12 mouse cellular contexts compared by ENCODE assay signal in the genomic region with DNA sequence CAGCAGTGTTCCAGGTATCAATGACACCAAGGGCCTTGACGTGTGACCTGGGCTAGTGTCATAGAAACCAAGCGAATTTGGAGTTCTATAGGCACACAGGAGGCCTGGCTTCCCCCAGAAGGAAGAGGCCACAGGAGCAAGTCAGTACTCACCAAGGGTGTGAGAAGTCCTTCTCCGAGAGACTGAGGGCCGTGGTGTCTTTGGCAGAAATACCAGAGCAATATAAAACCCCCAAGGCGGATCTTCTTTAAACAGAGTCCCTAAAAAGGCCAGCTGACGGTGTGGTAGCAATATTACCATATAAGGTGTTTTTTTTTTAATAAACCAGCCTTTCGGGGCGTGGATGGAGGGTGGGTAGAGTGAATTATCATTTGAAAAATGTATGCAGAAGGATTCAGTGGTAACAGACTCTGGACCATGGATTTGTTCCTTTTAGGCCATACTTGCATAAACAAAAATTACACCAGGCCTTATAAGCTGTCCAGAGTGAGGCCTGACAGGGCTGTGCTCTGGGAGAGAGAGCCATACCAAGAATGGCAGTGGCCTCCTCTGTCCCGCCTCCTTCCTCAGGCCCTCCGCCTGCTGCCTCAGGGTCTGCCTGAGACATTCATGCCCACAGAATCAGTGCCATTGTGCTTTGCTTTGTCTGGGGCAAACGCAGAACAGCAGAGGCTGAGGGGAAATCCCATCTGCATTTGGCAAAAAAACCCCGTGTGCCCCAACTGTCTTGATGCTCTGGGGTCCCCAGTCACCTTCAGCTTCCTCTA. TPM values are rescaled to one million over a fixed set of nuclear protein-coding genes. Genes with fewer than 3 reads are reported as not detected.
A peak's percentile ranks its signal among the peaks of the same experiment; 100 is the strongest.
DNase-seq lines count a peak whose midpoint lies in the region; ATAC-seq and TF ChIP-seq lines count a peak whose summit lies in the region.
"Had no signal": no experiment of that assay in that cellular context is flagged by ENCODE, and none has a peak within 500 bp of the region (broad histone marks: within the 10 kb centered on the region; RNA-seq: fewer than 3 reads in every experiment).

Actg2 (minus strand) TSS at position 238 of the 767 bp plus-strand sequence.

- H3K27ac ChIP-seq in lung, embryonic 16.5 days (ENCODE audit: low read length) = peak within 1 kb of the TSS; percentile 58
- H3K27ac ChIP-seq in heart, postnatal 0 days (ENCODE audit: low read depth) = peak within 1 kb of the TSS; percentile 0; the same call in 1 of the 2 replicates
- H3K27ac ChIP-seq: forebrain, embryonic 13.5 days had no signal

- WGBS in lung, embryonic 16.5 days = 57% methylated on average over 12 of the region's 12 CpGs
- WGBS in heart, postnatal 0 days = 70% methylated on average over 12 of the region's 12 CpGs

- intact Hi-C loops in left cerebral cortex, postnatal 36 days (cut with DNase I) = no loop called here

- TF ChIP-seq CTCF in heart, postnatal 0 days (IDR thresholded peaks at IDR 0.05; ENCODE audit: low read depth) = no peak

- 0 out of 2 replicates have a peak within 1 kb of the TSS, but pooled peaks have one; percentile 4 for H3K9ac ChIP-seq in lung, embryonic 16.5 days (ENCODE audit: low read length)
- no peak within 1 kb of the TSS for H3K9ac ChIP-seq in heart, postnatal 0 days (replicated peaks; ENCODE audit: low read depth, low read length)
- H3K9ac ChIP-seq: forebrain, embryonic 13.5 days had no signal

- H3K4me3 ChIP-seq in lung, embryonic 16.5 days (ENCODE audit: low read length) = peak within 1 kb of the TSS; percentile 1
- H3K4me3 ChIP-seq in heart, postnatal 0 days (ENCODE audit: low read depth, low read length) = no peak within 1 kb of the TSS
- H3K4me3 ChIP-seq: forebrain, embryonic 13.5 days had no signal

- no peaks in the 10 kb centered on the region; the same call in 1 of the 2 replicates for H3K27me3 ChIP-seq in lung, embryonic 16.5 days (ENCODE audit: control insufficient read depth, insufficient read depth, low read depth, low read length)
- H3K27me3 ChIP-seq in heart, postnatal 0 days (ENCODE audit: control insufficient read depth, insufficient read depth, low read length) = no peaks in the 10 kb centered on the region
- H3K27me3 ChIP-seq: forebrain, embryonic 13.5 days had no signal

- H3K36me3 ChIP-seq in lung, embryonic 16.5 days (ENCODE audit: control insufficient read depth, insufficient read depth, low read length) = no peaks in the 10 kb centered on the region
- H3K36me3 ChIP-seq in heart, postnatal 0 days (replicated peaks; ENCODE audit: control insufficient read depth, insufficient read depth, low read length) = no peaks in the 10 kb centered on the region

- DNase-seq in gastrocnemius, postnatal 4 days (ENCODE audit: low spot score in 2 of 2) = no peak
- no peak for DNase-seq in gastrocnemius, adult 8-10 months (ENCODE audit: low spot score in 2 of 2)
- DNase-seq in lung, postnatal 25 days (ENCODE audit: low spot score) = no peak
- no peak for DNase-seq in heart, postnatal 0 days (ENCODE audit: low spot score)
- peak; percentile 26 to 55 for DNase-seq in lung, postnatal 4 days
- DNase-seq in left cerebral cortex, postnatal 36 days (ENCODE audit: low spot score in 2 of 2) = no peak
- DNase-seq in kidney, postnatal 36 days = no peak
- DNase-seq: cerebellum, adult 8-10 months; retina, postnatal 1 day had no signal

- 0 out of 2 replicates have a peak, but pooled peaks cover 2% of the 10 kb centered on the region for H3K4me1 ChIP-seq in lung, embryonic 16.5 days (replicated peaks; ENCODE audit: control insufficient read depth, insufficient read depth, low read length)
- H3K4me1 ChIP-seq in heart, postnatal 0 days (ENCODE audit: control insufficient read depth, insufficient read depth) = 0 out of 2 replicates have a peak, but pooled peaks cover 5% of the 10 kb centered on the region
- H3K4me1 ChIP-seq: forebrain, embryonic 13.5 days had no signal

- peak; percentile 69 for ATAC-seq in lung, embryonic 16.5 days (ENCODE audit: low read depth)
- ATAC-seq in heart, postnatal 0 days (ENCODE audit: insufficient read depth, low read depth) = no peak
- ATAC-seq: forebrain, embryonic 13.5 days had no signal

- no peak for TF ChIP-seq EP300 in heart, postnatal 0 days (IDR thresholded peaks at IDR 0.05; ENCODE audit: low read depth)

- H3K4me2 ChIP-seq in lung, embryonic 16.5 days (ENCODE audit: low read depth, low read length) = no peak within 1 kb of the TSS
- no peak within 1 kb of the TSS for H3K4me2 ChIP-seq in heart, postnatal 0 days (ENCODE audit: low read depth, low read length)
- H3K4me2 ChIP-seq: forebrain, embryonic 13.5 days had no signal

- H3K9me3 ChIP-seq in lung, embryonic 16.5 days (ENCODE audit: control insufficient read depth, low read length) = no peaks in the 10 kb centered on the region
- no peaks in the 10 kb centered on the region for H3K9me3 ChIP-seq in heart, postnatal 0 days (replicated peaks; ENCODE audit: control insufficient read depth, low read length)
- H3K9me3 ChIP-seq: forebrain, embryonic 13.5 days had no signal

RNA-seq across cellular contexts. Expression of gene Actg2, which starts in this region (rescaled TPM):
- total RNA-seq in gastrocnemius, postnatal 4 days (2021) = 10 to 100 TPM; 10.7 to 19.4 TPM
- total RNA-seq in gastrocnemius, adult 8-10 months (2022) = under 1 TPM; 0.39 to 0.73 (median 0.55) TPM
- polyA plus RNA-seq in lung, embryonic 16.5 days (2015; fragmentation: Nextera tagmentation; extraction: Ambion mirVana) = 123 and 128 TPM in 2 replicates
- total RNA-seq in heart, postnatal 0 days (2014; rRNA removed; ENCODE audit: low replicate concordance) = 15.0 and 831 TPM in 2 replicates
- 7.0 and 9.9 TPM in 2 replicates for polyA plus RNA-seq in heart, postnatal 0 days (2015; fragmentation: Nextera tagmentation; extraction: Ambion mirVana)
- not detected for total RNA-seq in left cerebral cortex, postnatal 36 days (2021)
- total RNA-seq: monocyte, adult 5-6 weeks had no signal

Comparison
In these comparisons a context has a peak if more than half of its experiments do, and no peak if none do; other contexts are left out.
1. RNA of gene Actg2 (polyA plus RNA-seq): 123 to 128 TPM in lung, embryonic 16.5 days; 7.0 to 9.9 TPM in heart, postnatal 0 days; every median in the first group is over 10 times any median in the second.
2. DNase-seq: peak in lung, postnatal 4 days (2 of 2); none in gastrocnemius, postnatal 4 days (0 of 2), gastrocnemius, adult 8-10 months (0 of 2), lung, postnatal 25 days (single experiment), heart, postnatal 0 days (single experiment), left cerebral cortex, postnatal 36 days (0 of 2) and kidney, postnatal 36 days (0 of 2).